Mouse (Mus musculus): Measurements from ENCODE around the gene Gm7271. TPM values are rescaled to one million over a fixed set of nuclear protein-coding genes. Genes with fewer than 3 reads are reported as not detected.

Gm7271 gene
- not detected for total RNA-seq (2021)

- intact Hi-C loops (cut with DNase I): no loop called here
- no peak for DNase-seq
These were observed at the start of gene Gm7271 for GRCm38 (mm10) chr5:76483811-76484210. TSS of gene Gm7271 (plus strand) at chr5:76484040.

DNA sequence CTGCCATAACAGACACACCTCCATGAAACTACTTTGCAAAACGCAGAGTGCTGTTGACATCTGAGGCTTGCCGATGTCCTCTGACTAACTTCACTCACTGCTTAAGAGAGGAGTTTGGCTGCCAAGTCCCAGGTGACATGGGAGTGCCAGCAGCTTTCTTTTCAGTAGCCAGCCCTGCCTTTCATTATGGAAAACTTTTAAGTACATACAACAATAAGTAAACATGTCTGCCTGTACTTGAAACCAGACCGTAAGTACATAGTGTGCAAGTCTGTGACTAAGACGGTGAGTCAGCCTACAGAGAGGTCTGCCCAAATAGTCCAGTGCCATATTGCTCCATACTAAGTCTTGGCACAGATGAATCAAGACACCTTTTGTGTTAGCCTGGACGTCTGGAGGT lies 46.7 kb upstream of the Gm7271 start:
- DNase-seq: no peak
- intact Hi-C loops (cut with DNase I): no loop called here

DNA sequence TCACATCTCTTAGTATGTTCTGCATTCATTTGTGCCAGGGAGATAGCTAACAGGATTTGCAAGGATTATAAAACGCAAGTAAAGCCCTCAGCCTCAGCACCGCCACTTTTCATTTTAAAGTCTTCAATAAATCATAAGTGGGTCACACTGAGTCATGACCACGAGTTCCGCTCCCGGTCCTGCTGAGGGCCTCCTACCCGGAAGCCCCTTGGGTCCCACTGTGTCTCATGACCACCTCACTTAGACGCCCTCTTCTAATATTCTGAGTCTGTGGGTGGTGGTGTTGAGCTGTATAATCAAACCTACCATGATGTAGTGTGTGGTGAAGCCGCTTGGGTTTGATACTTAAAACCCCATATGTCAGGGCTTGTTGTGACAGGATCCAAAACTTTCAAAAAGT lies 46.1 kb upstream of the Gm7271 start:
- DNase-seq: no peak

DNA sequence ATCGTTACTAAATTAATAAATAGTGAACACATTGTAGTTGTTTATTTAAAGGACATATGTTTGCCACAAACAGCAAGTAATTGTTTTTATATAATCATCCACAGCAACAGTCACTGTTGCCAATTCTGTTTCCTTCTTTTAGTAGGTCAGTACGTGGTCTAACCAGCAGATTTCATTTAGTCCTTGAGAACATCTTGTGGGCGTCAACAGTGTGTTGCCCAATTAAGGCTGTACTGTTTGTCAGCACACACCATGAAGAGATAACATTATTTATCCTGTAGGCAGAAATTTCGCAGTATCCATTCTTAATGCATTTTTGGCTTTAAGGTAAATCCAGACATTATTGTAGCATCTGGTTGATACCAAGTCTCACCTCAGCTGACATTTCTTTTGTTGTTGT lies 42.4 kb upstream of the Gm7271 start:
- intact Hi-C loops (cut with DNase I): no loop called here
- DNase-seq: no peak

More for the DNA sequence above, 46.1 kb upstream of the Gm7271 start:
- intact Hi-C loops (cut with DNase I): no loop called here

GRCm38 (mm10) chr5:76474931-76475330 lies 8.9 kb upstream of the Gm7271 start:
- intact Hi-C loops (cut with DNase I): no loop called here
- DNase-seq: no peak

DNA sequence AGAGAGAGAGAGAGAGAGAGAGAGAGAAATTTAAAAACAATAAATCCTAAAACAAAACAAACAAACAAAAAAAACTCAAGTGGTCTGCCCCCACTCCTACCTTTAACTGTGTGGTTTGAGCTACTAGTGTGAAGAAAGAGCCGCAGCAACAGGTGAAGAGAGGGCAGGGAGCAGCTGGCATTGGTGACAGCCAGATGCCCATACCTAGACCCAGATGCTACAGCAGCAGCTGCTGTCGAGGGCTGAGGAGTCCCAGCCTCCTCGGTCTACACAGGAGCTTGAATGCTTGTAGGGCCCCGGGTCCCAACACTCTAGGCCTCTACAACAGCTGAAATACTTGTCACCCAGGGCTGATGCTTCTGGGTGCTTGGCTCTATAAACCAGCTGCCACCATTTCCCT lies 7.0 kb upstream of the Gm7271 start:
- no peak for DNase-seq
- intact Hi-C loops (cut with DNase I): no loop called here

DNA sequence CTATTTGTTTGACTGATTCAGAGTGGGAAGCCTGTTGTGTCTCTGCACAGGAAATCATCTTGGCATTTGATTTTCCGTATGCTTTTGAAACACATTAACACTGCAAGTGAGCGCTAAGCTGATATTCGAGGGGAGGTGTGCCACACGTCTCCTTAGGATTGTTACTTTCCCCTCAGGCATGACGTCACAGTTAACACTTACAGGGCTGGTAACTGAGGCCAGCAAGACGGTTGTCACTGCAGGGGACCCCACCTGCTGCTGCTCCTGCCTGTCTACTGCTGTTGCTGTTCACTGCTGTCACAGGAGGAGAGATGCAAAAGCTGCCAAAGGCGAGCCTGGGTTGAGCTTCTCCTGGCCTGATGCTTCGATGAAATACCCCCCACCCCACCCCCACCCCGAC lies 6.1 kb upstream of the Gm7271 start:
- intact Hi-C loops (cut with DNase I): no loop called here
- DNase-seq: no peak

DNA sequence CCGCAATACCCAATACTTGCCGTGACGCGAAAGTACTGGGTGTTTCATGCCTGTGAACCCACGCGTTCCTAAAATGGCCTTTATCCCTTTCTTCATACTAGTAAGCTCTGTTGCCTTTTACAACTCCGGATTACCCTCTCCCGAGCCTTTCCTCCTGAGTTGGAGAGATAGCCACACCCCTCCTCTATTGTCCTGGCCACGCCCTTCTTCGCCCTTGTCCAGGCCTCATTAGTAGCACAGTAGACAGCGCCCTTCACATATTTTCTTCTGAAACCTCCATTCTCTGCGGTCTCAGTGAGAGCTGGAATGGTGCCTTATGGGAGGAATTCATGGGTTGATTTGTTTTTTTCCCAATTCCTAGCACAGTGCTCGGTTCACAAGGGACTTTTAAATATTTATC lies 11.3 kb downstream of the Gm7271 start:
- DNase-seq: no peak
- intact Hi-C loops (cut with DNase I): no loop called here

- no peak for DNase-seq
- intact Hi-C loops (cut with DNase I): loop anchor here (5.0 kb wide), 1 partner anchor 660 kb away; no protein-coding TSS in a partner anchor
These were observed 38.6 kb downstream of the Gm7271 start for GRCm38 (mm10) chr5:76522446-76522845.

DNA sequence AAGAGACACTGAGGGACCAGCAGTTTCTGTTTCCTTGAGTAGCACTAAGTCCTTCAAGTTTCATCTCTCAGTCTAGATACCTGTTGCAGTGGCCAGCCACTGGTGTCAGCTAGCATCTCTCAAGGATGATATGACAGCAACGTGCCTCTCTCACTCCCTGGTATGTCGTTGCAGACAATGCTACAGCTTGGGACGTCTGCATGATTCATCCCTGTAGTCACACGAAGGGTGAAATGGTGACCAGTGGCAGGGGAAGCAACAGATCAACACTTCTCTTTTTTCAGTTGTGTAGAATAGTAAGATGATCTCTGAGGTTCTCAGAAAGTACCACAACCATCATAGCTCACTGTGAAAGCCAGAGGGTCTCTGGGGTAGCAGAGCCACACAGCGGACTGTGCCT lies 40.8 kb downstream of the Gm7271 start:
- DNase-seq: no peak
- intact Hi-C loops (cut with DNase I): loop anchor here (5.0 kb wide), 1 partner anchor 662 kb away; no protein-coding TSS in a partner anchor

DNA sequence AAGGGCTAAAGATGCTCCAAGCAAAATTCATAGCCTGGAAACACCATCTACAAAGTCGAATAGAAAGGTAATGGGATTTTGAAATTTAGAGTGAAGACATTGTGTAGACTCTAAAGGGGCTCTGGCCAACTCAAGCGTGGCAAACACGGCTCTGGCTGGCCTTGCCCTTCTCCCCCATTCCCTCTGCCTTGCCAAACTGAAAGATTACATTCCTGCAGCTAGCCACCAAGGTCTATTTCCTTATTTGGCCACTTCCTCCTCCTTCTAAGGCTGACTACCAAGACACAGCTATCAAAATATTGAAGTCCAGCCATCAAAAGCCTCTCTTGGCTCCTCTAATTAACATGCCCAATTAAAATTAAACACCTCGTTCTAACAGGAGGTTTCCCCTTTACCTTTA lies 41.2 kb downstream of the Gm7271 start:
- DNase-seq: no peak
- intact Hi-C loops (cut with DNase I): no loop called here

DNA sequence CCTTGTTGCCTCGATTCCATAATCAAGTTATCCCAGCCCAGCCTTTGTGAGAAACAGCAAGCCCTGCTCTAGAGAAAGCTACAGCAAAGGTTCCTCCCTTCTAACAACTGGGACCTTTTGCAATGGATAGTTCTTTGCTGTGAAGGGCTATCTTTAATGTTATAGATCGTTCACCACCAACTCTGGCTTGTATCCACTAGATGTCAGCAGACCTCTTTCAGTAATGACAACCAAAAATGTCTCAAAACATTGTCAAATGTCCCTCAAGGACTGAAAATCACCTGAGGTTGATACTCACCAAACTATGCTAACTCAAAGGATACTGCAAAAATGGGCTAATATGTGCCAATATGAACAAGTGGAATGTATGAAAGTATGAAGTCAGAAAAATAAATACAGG lies 42.0 kb downstream of the Gm7271 start:
- no peak for DNase-seq
- intact Hi-C loops (cut with DNase I): no loop called here

- peak; percentile 96 for DNase-seq
- intact Hi-C loops (cut with DNase I): no loop called here
These were observed 45.3 kb downstream of the Gm7271 start, which contains the start of gene Exoc1 for GRCm38 (mm10) chr5:76529040-76529703. TSS of gene Exoc1 (plus strand) at chr5:76529311.

- DNase-seq: no peak
- intact Hi-C loops (cut with DNase I): loop anchor here (10.0 kb wide), 2 partner anchors 225 to 385 kb away; partner anchors contain the start of genes Clock and Srd5a3
These were observed 45.8 kb downstream of the Gm7271 start for GRCm38 (mm10) chr5:76529704-76530066.

GRCm38 (mm10) chr5:76533186-76533585 lies 49.3 kb downstream of the Gm7271 start:
- intact Hi-C loops (cut with DNase I): loop anchor here (10.0 kb wide), 2 partner anchors 228 to 388 kb away; partner anchors contain the start of genes Clock and Srd5a3
- DNase-seq: peak; percentile 38 to 55

DNA sequence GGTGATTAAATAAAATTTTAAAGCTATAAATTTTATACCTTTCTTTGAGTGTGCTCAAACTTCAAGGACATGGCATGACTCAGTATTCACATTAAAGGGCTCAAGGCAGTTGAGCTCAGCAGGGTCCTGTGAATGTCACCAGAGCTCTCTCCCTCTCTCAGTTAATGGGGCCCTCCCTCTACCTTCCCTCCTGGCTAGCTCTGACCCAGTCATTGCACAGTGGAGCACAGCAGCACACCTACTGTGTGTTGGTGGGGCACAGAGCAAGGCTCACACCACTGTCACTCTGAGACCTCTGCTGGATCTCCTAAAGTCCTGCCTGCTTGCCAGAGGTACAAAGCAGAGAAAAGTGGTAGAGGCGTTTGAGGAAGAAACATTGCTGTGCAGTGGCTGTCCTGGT lies 52.4 kb downstream of the Gm7271 start:
- intact Hi-C loops (cut with DNase I): loop anchor here (10.0 kb wide), 2 partner anchors 231 to 391 kb away; partner anchors contain the start of genes Clock and Srd5a3
- DNase-seq: no peak

DNA sequence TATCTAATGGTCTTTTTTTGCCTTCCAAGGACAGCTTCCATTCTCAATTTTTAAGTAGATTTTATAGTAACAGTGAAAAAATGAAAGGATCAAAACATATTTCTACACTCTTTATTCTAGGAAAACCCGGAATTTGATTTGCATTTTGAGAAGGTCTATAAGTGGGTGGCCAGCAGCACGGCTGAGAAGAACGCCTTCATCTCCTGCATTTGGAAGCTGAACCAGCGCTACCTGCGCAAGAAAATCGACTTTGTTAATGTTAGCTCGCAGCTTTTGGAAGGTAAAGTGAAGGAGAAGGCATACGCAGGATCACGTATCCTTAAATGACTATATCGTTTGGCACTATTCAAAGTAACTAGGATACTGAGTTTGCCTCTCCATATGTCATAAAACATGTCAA lies 53.7 kb downstream of the Gm7271 start:
- intact Hi-C loops (cut with DNase I): loop anchor here (10.0 kb wide), 2 partner anchors 233 to 393 kb away; partner anchors contain the start of genes Clock and Srd5a3
- DNase-seq: no peak

GRCm38 (mm10) chr5:76540181-76540580 lies 56.3 kb downstream of the Gm7271 start:
- intact Hi-C loops (cut with DNase I): loop anchor here (2.0 kb wide), 1 partner anchor 677 kb away; no protein-coding TSS in a partner anchor
- DNase-seq: peak; percentile 52 to 58

GRCm38 (mm10) chr5:76540842-76541241 lies 57.0 kb downstream of the Gm7271 start:
- no peak for DNase-seq
- intact Hi-C loops (cut with DNase I): loop anchor here (2.0 kb wide), 1 partner anchor 678 kb away; no protein-coding TSS in a partner anchor

DNA sequence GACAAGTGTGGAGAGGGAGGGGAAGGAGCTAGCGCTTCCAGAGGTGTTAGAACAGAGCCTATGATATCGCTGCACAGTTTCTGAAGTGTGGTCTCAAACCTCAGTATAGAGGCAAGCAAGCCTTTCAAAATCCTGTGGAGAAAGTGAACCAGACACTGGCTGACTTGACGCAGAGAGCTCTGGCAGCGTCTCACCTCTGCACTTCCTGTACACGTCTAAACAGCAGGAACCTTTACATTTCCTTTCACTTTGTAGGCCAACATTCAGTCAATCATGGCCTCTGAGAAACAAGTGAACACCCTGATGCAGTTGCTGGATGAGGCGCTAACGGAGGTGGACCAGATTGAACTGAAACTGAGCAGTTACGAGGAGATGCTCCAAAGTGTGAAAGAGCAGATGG lies 59.4 kb downstream of the Gm7271 start:
- DNase-seq: no peak
- intact Hi-C loops (cut with DNase I): no loop called here

DNA sequence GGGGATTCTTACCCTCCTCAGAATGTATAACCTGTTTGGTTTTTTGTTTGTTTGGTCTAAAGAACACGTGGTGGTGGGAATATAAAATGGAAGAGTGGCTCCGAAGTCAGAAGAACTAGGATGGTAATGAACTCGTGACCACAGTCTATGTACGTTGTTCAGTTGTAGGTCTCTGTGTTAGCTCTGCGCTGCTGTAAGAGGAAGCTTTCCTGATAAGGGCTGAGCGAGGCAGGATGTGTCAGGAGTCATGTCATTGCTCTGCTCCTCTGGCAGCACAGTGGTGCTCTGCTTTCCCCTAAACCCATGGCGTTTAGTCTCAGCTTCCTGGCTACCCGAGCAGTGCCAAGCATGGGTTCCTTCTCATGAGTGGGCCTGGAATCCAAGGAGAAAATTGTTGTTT lies 66.6 kb downstream of the Gm7271 start:
- intact Hi-C loops (cut with DNase I): no loop called here
- no peak for DNase-seq

DNA sequence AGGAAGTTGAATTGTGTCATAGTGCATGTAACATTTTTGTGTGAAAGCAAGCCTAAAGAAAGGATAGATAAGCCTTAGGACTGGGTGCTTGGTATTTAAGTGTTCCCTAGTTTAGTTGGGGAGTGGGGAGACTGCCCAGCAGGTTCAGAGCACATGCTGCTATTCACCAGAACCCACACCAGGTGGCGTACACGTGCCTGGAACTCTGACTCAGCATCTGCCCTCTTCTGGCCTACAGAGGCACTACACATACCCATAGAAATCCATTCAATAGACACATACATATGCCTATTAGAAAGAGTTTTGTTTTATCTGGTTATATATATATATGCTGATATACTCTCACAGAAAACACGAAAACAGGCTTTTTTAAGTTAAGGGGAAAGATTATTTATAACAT lies 81.5 kb downstream of the Gm7271 start:
- intact Hi-C loops (cut with DNase I): no loop called here

More for the DNA sequence above, 81.5 kb downstream of the Gm7271 start:
- peak; percentile 64 to 81 for DNase-seq
